Mouse (Mus musculus): ENCODE measurements around the gene Rmi2. TPM values are rescaled to one million over a fixed set of nuclear protein-coding genes. Genes with fewer than 3 reads are reported as not detected.

Gene Rmi2
- total RNA-seq, 2 experiments from 2014 or later = 0.29 to 0.48 TPM

DNA sequence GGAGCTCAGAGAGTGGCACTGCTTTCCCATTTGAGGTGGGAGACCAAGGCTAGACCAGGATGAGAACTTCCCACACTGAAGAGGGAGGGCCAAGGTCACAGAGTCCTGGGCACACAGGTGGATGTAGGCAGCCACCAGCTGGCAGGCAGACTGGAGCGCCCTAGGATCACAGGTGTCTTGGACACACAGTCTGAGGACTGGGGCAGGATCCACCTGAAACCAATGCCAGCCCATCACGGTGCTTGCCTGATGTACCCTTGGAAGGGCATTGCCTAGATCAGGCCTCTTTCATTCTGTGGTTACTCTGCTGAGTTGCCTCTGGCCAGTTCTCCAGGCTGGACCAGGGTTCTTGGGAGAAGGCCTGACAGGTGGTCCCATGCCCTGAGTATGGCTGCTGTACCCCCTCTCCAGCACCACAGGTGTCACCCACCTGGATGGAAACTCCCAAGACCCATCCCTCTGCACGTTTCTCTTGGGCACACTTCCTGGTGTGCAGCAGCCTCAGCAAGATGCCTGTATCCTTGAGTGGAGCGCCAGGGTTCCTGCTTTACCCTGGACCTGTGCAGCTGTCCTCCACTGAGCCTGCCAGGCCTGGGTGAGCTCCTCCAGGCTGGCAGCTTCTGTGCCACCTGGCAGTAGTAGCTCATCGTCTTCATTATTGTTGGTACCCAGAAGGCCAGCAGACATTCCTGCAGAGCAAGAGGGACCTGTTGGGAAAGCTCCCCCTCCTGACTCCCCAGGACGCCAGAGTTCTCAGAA, 30.2 kb downstream of the Rmi2 start:
- no peak for DNase-seq (ENCODE audit: low spot score in 2 of 2)

DNA sequence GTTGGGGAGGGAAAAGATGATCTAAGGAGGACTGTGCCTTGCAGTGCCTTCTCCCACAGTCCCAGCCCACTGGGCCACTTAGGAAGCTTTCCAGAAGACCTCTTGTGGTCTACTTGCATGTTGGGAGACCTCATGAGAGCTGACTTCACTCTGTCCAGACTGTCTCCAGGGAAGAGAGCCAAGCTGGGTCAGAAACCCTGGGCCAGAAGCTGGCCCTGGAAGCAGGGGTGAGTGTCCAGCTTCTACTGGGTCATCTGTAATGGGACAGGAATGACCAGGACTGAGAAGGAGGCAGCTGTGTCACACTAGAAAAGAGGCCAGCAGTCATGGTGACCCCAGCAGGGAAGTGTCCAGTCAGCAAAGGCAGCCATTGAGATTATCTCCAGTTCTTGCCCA, 30.7 kb downstream of the Rmi2 start:
- DNase-seq (ENCODE audit: low spot score in 2 of 2) = no peak

DNA sequence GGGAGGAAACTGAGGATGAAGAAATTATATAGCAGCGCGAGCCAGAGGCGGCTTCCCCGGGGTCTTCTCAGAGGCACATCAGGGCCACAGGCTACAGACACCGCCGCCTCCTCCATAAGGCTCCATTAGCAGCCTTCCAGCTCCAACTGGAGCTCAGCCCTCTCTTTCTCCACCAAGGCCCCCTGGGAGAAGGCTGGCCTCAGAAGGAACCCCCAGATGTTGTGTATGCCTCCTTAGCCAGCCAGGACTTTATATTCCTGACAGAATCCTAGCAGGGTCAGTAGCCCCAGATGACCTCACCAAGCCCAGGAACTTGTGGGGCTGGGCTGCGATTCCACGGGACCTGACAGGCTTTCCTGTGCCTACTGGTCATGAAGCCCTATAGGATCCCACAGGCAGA, 32.0 kb downstream of the Rmi2 start:
- no peak for DNase-seq (ENCODE audit: low spot score in 2 of 2)

DNA sequence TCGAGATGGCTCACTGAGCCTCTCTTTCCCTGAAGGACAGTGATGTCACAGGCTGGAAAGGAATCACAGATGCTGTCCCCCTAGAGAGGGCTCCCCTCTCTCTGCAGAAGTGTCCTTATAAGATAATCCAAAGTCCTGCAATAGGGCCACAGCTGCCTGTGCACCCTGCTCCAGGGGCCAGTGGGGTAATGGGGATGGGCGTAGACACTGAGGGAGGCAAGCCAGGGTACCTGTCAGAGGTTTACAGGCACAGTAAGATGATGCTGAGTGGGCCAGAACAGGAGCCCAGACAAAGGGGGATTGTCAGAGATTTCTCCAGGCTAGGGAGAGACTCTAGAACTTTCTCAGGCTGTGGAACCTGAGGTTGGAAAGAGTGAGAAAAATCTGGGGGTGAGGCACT, 32.6 kb downstream of the Rmi2 start:
- no peak for DNase-seq (ENCODE audit: low spot score in 2 of 2)

DNA sequence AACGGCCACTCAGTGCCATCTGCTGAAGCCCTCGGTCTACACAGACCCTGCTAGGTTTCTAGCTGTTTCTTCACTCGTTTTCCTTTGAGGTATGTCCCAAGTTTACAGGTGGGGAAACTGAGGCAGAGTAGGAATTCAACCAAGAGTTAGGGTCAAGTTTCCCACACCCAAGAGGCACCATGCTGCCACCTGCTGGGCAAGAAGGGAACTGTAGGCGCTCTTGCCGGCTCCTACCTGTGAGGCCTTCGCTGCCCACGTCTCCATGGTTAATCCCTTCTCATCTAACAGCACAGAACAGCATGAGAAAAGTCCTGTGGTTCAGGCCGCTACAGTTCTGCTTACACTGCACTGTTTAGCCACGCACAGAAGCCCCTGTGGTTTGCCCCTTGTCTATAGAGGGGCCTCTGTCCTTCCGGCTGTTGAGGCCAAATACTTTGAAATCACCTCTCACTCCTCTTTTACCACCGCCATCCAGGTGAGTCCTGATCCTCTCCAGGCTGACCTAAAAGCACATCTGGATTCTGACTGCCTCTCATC, 33.1 kb downstream of the Rmi2 start:
- peak; percentile 65 to 72 for DNase-seq (ENCODE audit: low spot score in 2 of 2)

DNA sequence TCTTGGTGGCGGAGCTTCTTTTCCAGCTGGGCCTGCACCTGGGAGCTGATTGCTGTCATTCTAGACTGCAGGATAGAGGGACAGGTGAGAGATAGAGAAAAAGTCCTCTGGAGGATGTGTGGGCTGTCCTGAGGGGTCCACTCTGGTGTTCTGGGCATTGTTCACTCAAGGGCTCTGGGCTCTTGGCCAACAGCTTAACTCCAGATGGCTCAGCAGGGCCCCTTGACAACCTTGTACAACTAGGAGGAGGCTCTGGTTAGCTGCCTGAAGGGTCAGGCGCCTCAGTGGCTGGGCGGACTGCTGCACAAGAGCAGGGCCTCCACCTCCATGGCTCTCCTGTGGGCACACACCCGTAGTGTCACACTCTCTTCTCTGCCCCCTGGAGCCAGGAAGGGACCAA, 36.1 kb downstream of the Rmi2 start:
- DNase-seq (ENCODE audit: low spot score in 2 of 2) = no peak

DNA sequence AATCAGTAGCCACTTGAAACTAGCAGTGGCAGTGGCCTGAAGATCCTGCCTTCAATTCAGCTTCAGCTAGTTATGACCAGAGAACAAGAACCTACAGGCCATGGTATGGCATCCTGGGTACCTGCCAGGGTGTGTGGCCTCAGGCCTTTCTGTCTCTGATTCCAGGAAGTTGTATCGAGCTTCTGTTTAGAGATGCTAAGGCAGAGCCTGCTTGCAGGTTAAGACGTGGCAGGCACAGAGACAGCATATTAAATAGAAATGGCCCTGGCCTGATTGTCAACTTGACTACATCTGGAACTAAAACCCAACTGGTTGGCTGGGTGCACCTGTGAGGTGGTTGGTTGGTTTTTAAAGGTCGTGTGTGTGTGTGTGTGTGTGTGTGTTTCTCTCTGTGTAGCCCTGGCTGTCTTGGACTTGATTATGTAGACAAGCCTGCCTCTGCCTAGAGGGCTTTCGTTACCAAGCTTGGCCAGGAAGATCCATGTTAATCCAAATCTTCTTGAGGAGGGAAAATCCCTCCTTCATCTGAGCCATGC, 38.0 kb downstream of the Rmi2 start:
- DNase-seq (ENCODE audit: low spot score in 2 of 2) = no peak

DNA sequence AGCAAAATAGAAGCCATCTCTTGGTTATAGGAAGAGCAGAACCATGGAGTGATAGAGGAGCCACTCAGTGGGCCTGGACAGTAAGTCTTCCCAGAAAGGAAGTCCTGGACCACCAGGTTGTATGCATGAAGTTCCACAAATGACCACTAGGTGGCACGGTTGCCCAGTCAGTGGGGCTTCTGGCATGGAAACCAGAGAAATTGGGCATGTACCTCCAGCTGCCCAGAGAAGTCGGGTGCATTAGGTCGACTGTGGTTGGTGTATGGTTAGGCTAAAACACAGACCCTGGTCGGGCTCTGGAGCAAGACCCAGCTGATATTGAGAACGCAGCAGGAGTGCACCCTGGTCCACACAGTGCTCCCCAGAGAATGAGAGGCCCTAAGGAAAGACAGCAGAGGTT, 38.8 kb downstream of the Rmi2 start:
- DNase-seq (ENCODE audit: low spot score in 2 of 2) = peak; percentile 94 to 95

DNA sequence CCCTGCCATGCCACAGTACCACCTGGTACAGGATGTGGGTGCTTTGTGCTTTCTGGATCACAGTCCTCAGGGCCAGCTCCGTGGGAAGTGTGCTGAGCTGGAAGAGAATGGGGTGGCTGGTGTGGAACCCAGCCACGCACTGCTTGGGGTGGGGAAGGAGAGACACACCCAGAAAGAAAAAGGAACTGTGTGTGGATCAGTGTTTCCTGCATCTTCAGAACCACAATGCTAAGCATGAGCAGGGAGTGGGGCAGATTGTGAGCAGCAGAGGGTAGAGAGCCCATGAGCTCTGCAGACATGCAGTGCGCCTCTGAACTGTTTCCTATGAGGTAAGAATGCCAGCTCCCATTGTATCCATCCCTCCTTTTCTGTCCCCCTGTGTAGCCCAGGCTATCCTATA, 43.4 kb downstream of the Rmi2 start:
- DNase-seq (ENCODE audit: low spot score in 2 of 2) = no peak

DNA sequence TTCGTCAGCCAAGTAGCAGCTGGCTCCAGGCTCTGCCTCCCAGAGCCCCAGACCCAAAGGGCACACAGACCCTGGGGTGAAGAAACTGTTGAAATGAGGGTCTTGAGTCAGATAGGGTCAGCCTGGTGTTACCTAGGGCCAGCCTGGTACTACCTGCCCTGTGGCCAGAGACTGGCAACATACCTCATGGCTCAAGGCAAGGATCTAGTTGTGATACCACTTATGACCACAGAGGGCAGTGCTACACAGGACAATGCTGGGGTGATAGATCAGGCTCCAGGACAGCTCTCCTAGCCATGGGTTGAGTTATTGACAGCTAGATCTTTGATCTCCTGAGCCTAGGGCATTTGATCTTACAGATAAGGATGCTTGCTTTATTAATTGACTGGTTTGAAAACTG, 44.6 kb downstream of the Rmi2 start:
- DNase-seq (ENCODE audit: low spot score in 2 of 2) = peak; percentile 72 to 76

DNA sequence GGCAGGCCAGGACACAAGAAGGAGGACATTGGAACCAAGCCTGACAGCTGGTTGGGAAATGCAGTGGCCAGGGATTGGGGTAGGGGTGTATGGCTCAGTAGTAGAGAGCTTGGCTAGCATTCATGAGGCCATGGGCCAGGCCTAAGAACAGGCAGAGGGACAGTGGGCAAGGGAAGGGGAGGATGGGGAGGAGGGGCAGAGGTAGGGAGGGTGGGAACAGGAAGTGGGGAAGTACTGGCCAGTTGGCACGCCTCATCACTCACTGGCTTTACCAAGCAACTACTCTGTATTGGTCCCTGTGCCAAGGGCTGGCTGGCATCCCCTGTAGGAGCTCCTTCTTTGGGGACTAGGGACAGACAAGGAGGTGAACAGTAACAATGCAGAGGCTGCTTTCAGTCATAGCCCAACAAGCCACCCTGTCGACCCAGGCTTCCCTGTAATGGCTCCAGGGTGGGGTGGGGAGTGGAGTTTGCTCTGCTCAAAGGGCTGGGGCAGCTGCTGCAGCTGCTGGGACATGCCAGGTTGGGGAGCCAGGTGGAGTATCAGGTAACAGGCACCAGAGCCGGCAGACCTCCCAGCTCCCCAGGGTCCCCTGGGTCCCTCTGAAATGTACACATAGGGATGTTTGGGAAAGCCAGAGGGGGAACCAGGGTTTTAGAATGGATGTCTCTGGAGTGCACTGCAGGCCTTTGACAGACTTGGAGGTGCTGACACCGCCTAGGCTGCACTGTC, 46.5 kb downstream of the Rmi2 start:
- peak; percentile 36 to 48 for DNase-seq (ENCODE audit: low spot score in 2 of 2)

DNA sequence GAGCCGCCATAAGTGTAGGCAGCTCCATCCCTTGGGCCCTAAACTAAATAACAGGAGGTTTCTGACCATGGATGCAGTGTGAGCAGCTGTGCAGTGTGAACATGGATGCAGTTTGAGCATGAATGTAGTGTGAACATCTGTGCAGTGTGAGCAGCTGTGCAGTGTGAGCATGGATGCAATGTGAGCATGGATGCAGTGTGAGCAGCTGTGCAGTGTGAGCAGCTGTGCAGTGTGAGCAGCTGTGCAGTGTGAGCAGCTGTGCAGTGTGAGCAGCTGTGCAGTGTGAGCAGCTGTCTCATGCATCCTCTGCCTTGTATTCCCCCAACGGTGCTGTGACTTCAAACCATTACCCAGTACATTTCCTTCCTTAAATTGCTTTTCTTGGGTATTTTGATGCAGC, 52.6 kb downstream of the Rmi2 start:
- no peak for DNase-seq (ENCODE audit: low spot score in 2 of 2)

DNA sequence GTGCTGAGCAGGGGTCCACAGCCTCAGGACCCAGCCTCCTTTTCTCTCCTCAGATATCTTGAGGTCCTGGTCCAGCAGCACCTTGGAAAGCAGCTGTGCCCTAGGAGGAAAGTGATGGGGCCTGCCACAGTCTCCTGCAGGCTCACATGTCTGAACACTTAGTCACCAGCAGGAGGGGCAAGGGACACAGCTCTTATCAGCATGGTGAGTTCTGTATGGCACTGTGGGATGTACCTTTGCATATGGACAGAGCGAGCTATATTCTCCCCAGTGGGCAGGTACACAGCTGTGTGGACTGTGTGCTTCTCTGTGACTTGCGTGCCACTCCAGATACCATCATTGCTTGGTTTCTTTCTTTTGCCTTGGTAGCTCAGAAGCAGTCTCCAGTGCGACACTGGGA, 55.5 kb downstream of the Rmi2 start:
- no peak for DNase-seq (ENCODE audit: low spot score in 2 of 2)

DNA sequence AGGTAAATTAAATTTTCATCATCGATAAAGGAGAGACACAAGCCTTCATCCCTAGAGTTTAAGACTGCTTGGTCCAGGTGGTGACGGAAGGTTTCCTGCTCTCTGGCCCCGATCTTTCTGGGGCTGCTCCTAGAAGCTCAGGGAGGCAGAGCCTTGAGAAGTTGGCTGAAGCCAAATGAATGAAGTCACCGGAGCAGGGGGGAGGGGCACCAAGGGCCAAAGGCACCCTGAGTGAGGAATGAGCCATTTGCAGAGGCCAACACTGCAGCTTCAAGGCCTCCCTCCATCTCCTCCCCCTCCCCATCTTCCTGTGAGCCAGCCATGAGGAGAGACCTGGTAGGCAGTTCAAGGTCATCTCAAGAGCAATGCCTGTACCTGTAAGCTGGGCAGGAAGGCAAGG, 58.3 kb downstream of the Rmi2 start:
- no peak for DNase-seq (ENCODE audit: low spot score in 2 of 2)

DNA sequence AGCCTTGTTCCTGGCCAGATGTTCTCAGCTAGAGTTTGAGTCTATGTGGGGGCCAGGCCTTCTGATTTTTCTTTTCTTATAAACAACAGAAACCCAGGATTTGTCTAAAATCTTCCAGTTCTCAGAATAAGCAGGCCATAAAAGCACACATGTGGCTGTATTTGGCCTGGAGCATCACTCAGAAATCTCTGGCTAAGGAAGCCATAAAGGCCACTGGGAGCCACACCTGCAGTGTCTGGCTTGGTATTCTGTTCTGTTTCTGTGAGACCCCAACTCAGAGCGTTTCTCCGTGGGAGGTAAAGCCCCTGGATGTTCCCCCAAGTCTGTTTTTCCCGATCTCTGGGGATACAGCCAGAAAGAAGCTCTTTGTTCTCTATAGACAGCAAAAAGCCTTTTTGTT, 61.0 kb downstream of the Rmi2 start:
- DNase-seq (ENCODE audit: low spot score in 2 of 2) = no peak

DNA sequence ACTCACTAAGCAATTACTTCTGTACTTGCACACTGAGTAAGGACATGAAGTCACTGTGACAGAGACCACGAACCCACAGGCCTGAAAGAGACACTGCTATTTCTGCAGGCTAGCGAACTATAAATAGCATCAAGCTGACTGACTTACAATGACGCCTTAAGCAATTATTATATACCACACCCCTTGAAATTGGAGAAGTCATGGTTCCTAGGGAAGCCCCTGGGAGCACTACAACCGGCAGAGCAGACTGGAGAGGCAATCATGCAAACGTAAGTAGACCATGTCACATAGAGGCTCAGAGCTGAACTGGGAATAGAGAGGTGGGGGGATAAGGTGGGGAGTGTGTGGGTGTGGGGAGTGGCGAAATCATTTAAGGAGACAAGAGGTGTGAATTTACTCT, 62.5 kb downstream of the Rmi2 start:
- DNase-seq (ENCODE audit: low spot score in 2 of 2) = no peak

DNA sequence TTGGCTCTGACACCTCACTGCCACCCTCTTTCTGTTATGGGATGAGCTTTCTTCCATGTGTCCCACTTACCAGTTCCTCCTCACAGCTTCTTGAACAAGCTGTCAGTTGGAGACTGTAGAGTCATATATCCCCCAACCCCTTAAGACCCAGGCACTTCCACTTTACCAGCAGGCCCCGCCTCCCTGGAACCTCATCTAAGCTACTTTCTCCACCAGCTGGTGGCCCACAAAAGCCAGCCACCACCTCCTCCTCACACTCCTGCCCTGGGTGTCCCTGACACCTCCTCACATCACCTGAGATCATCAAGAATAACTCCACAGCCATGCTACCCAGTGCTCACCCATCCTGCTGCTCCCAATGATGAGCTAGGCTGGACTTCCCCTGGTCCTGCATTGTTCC, 65.9 kb downstream of the Rmi2 start:
- no peak for DNase-seq (ENCODE audit: low spot score in 2 of 2)

DNA sequence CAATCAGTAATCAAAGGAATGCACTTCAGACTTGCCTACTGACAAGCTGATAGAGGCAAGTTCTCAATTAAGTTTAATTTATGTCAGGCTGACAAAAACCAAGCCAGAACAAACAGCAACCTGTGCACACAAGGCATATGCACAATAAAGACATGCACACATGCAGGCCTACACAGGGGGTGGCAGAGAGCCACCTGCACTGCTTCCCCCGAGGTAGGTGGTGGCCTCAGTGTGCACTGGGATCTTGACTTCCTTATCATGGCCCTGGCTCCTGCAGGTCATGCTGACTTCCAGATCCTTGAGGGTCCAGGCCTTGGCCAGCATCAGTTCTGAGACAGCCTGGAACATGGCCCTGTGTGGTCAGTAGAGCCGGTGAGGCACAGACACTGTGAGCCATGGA, 67.1 kb downstream of the Rmi2 start:
- DNase-seq (ENCODE audit: low spot score in 2 of 2) = no peak

DNA sequence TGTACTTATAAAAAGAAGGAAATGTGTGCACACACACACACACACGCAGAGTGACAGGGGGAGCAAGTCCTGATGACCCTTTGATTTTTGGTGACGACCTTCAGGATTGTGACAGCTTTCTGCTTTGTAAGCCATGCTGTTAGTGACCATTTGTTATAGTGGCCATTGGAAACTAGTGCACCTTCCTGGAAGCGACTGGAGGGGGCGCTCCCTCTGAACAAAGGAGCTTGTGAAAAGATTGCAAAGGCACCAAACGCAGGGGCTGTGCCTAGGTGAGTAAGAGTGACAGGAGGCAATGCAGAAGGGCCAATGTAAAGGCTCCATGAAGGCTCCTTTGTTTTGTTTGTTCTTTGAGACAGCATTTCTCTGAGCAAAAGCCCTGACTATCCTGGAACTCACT, 68.0 kb downstream of the Rmi2 start:
- no peak for DNase-seq (ENCODE audit: low spot score in 2 of 2)

DNA sequence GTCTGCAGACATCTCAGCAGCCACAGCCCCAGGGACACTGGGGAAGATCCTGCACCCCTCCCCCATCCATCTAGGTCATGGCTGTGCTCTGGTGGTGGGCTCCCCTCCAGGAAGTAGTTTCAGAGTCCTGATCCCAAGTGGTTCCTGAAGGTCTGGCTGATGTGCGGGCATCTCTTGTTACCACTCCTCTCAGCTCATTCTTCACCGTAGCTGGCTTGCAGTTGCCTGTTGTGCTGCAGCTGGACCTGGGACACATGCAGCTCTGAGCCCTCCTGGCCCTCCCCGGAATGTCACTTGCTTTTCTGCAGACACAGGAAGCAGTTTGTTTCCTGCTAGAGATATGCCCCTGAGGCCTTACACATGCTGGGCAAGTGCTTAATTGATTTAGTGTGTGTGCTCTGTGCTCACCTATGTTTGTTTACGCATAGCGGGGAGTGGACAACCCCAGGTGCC, 70.8 kb downstream of the Rmi2 start:
- no peak for DNase-seq (ENCODE audit: low spot score in 2 of 2)

DNA sequence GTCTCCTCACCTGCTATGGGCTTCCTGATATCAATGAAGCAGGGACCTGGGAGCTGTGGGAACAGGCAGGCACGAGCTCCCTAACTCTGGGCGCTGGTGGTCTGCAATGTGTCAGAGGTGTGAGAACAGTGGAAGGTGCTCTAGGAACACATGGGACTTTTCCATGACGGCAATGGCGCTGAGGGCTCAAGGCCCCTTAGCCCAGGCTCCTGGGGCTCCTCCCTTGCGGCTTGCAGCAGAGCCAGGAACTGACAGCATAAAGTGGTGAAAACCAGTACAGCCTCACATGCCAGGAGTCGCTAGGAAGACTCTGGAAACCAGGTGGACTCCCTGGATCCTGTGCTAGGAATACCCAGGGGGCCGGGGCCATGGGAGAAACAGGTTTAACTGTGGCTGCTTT, 75.7 kb downstream of the Rmi2 start:
- no peak for DNase-seq (ENCODE audit: low spot score in 2 of 2)

DNA sequence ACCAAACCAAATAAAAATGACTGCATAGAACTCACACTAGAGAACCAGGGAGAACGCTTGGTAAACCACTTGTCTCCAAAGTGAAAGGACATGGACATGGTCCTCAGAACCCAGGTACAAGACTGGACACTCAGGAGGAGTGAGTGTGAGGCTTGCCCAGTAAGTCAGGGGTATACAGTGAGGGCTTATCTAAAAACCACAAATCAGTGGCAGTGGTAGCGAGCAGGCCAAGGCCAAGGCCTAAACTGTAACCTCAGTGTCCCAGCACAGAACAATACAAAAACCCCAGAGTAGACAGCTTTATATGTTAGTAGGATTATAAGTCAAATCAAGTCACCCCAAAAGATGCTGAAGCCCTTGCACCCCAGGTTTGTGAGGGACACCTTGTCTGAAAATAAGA, 76.2 kb downstream of the Rmi2 start:
- DNase-seq (ENCODE audit: low spot score in 2 of 2) = no peak
